Mouse (Mus musculus): ENCODE data around the gene Plcl1.

Gene Plcl1

DNA sequence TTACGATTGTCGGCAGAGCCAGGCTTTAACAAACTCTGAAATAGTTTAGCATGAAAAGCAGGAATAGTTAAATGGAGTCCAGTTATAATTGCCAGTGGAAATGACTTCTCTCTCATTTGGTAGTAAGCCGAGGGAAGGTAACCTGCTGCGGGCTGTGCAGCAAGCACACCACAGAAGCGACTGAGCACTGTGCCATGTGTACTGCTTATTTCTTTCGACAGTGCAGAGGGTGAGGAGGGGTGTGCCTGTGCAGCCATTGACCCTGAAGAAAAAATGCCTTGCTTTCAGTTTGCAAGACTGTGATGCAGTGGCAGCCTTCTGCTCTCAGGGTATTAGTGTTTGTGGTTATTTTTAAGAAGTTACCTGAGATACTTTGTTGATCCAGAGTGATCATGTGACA, 299.5 kb downstream of the Plcl1 start:
- DNase-seq (ENCODE audit: low spot score): no peak

- no peak for DNase-seq (ENCODE audit: low spot score)
Observed at GRCm38 (mm10) chr1:55705756-55706155, 300.0 kb downstream of the Plcl1 start.

DNA sequence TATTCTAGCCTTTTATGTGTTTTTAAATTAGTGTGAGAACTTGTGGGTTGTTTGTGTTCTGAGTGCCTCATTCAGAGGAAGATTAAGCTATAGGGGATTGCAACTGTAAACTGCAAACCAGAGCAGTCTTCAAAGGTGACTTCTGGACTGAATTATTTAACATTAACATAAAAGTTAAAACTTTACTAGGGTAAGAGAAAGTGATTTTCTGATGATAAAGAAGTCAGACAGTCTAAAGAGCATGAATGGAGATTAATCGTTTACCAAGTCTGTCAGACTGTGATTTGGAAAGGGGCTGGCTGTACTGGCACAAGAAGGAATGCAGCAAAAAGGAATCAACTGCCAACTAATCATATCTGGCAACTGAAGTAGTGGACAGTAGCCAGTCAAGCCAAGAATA, 301.2 kb downstream of the Plcl1 start:
- no peak for DNase-seq (ENCODE audit: low spot score)

GRCm38 (mm10) chr1:55717283-55717803, 311.6 kb downstream of the Plcl1 start:
- no peak for DNase-seq (ENCODE audit: low spot score)

DNA sequence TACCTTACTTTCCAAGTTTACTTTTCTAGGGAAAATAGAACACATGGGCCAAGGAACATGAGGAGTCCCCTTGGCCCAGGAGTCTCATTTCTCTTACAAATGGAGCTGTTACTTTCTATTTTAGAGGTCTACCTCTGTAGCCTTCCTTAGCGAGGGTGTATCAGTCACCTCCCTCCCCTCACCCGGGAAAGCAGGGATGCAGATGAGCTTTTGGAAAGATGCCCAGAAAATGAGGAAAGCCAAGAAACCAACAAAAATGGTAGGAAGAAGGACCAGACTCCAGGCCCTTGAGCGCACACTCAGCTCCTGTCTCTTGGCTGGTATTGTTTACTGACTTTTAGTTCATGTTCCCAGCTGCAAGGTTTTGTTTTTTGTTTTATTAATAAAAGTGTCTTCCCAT, 319.7 kb downstream of the Plcl1 start:
- no peak for DNase-seq (ENCODE audit: low spot score)

GRCm38 (mm10) chr1:55729332-55729731, 323.6 kb downstream of the Plcl1 start:
- no peak for DNase-seq (ENCODE audit: low spot score)

DNA sequence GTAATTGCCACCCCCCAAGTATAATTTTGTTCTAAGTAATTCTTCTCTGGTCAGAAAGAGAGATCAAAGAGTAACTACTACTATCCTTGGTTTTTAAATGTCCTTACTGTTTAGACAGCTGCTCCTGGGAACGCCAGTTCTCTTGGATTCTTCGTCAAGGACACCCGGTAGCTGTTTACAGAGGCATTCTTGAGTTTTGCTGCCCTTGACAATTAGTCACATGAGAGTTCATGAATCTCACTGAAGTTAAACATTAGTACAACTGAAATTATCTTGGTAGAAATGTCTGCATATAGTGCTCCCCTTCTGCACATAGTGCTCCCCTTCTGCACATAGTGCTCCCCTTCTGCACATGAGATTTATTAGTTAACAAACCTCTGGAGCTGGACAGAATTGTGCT, 327.2 kb downstream of the Plcl1 start:
- no peak for DNase-seq (ENCODE audit: low spot score)

DNA sequence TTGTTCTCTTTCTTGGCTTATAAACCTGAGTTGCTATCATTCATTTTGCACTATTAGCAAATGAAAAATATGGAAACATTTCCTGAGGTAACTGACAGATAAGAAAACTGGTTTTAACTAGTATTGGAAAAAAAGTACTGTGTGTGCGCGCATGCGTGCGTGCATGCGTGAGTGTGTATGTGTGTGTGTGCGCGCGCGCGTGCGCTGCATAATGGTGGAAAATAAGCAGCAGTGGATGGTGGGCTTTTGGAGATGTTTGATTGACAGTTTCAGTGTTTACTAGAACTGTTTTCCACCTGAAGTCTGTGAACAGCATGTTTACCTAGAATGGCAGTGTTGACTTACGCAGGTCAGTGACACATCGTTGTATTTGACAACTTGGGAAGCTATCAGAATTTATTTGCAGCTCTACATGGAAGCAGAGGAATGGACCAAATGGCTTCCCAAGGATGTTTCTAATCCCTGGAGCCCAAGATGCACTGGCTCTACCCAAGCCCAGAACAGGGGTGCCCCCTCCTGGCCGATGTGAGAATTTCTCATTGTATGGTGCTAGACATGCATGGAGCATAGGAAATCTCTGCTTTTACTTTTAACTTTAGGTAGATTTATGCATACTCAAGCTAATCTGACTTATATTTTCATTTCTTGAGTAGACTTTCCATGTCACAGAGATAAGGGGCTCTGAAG, 330.5 kb downstream of the Plcl1 start:
- peak; percentile 53 for DNase-seq (ENCODE audit: low spot score)

- DNase-seq (ENCODE audit: low spot score): no peak
Observed at GRCm38 (mm10) chr1:55736762-55737288, 331.1 kb downstream of the Plcl1 start.

GRCm38 (mm10) chr1:55738746-55739365, 333.1 kb downstream of the Plcl1 start:
- DNase-seq (ENCODE audit: low spot score): no peak

- no peak for DNase-seq (ENCODE audit: low spot score)
Observed at GRCm38 (mm10) chr1:55741885-55742284, 336.2 kb downstream of the Plcl1 start.

GRCm38 (mm10) chr1:55748516-55748915, 342.8 kb downstream of the Plcl1 start:
- DNase-seq (ENCODE audit: low spot score): no peak

DNA sequence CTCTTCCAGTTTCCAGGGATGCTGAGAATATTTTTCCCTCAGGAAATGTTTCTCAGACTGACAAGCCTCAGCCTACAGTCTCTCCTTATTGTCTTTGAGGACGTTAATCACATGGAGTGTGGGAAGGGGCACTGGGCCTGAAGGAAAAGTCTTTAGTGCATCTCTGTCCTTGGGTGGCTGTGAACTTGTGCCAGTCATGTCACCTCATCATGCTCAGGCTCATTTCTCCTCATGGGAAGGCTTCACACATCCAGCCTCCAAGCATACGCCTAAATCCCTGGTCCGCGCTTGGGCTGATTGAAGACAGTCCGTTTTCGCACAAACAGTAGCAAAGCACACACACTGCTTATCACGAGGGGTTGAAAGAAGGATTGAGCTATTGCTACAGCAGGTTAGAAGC, 344.0 kb downstream of the Plcl1 start:
- DNase-seq (ENCODE audit: low spot score): no peak

GRCm38 (mm10) chr1:55755742-55756141, 350.0 kb downstream of the Plcl1 start:
- no peak for DNase-seq (ENCODE audit: low spot score)

- no peak for DNase-seq (ENCODE audit: low spot score)
Observed at GRCm38 (mm10) chr1:55762284-55762683, 356.6 kb downstream of the Plcl1 start.

GRCm38 (mm10) chr1:55763171-55763570, 357.4 kb downstream of the Plcl1 start:
- DNase-seq (ENCODE audit: low spot score): no peak

- no peak for DNase-seq (ENCODE audit: low spot score)
Observed at GRCm38 (mm10) chr1:55766743-55767142, 361.0 kb downstream of the Plcl1 start.

DNA sequence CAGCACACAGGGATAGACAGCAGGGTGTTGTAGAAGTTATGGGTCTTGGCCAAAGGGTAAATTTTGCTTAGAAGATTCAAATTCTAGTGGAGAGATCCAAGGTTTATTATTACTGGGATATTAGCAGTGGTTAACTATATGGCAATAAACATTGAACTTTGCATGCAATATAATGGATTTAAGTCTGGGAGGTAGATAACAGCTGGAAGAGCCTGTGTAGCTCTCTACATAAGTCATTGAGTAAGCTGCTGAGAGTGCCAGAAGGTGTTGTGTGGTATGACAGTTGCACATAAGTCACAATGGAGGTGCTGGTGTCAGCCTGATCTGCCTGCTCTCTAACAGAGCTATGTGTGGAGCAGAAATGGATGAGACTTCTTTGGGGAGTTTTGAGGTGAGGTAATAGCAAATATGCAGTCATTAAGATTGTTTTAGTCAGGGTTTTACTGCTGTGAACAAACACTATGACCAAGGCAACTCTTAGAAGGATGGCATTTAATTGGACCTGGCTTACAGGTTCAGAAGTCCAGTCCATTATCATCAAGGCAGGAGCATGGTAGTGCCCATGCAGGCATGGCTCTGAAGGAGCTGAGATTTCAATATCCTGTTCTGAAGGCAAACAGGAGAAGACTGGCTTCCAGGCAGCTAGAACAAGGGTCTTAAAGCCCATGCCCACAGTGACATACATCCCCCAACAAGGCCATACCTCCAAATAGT, 364.5 kb downstream of the Plcl1 start:
- no peak for DNase-seq (ENCODE audit: low spot score)

GRCm38 (mm10) chr1:55792817-55793216, 387.1 kb downstream of the Plcl1 start:
- no peak for DNase-seq (ENCODE audit: low spot score)

All from urinary bladder, postnatal 10 days (tissue).